Mouse (Mus musculus) myocyte (in vitro differentiated cells): ENCODE data around the gene St5. TPM values are rescaled to one million over a fixed set of nuclear protein-coding genes. Genes with fewer than 3 reads are reported as not detected.

Source experiments
- H3K27me3 ChIP-seq: one replicate; pipeline ENCODE4 v1.6.1; 2011; ENCODE audit not compliant: control insufficient read depth, insufficient read depth, insufficient read length
- H3K36me3 ChIP-seq: one replicate; pipeline ENCODE4 v1.6.1; 2011; ENCODE audit not compliant: control insufficient read depth, insufficient read depth
- H3K4me2 ChIP-seq: one replicate; pipeline ENCODE4 v1.6.1; 2011; ENCODE audit warnings: low read depth, control low read depth
- H3K4me3 ChIP-seq: one replicate; pipeline ENCODE4 v1.5.1; 2011; ENCODE audit warnings: mild to moderate bottlenecking, control low read depth, moderate library complexity
- H3K79me2 ChIP-seq: one replicate; pipeline ENCODE4 v1.6.1; 2011; ENCODE audit not compliant: control insufficient read depth, insufficient read depth
- H3ac ChIP-seq: one replicate; pipeline ENCODE4 v1.6.1; 2011; ENCODE audit not compliant: control insufficient read depth, insufficient read length
- CEBPB ChIP-seq: IDR thresholded peaks from 2 replicates; pipeline ENCODE4 v1.6.1; 2011; ENCODE audit warnings: mild to moderate bottlenecking, moderate library complexity; ENCODE audit not compliant: poor library complexity, insufficient read depth, severe bottlenecking
- E2F4 ChIP-seq: IDR thresholded peaks from one replicate; pipeline ENCODE4 v1.6.1; 2011; ENCODE audit warnings: mild to moderate bottlenecking, control low read depth, moderate library complexity; ENCODE audit not compliant: insufficient read depth
- MAX ChIP-seq: IDR thresholded peaks from one replicate; pipeline ENCODE4 v1.6.1; 2011; ENCODE audit warnings: low read depth, mild to moderate bottlenecking, control low read depth
- MYOD1 ChIP-seq, 3 experiments: IDR thresholded peaks; one replicate each; pipeline ENCODE4 v1.6.1; 2011; ENCODE audit warnings: control low read depth in 2 of 3, low read depth in 2 of 3, mild to moderate bottlenecking in 2 of 3, moderate library complexity in 1 of 3; ENCODE audit not compliant: insufficient read length in 2 of 3, control insufficient read depth in 1 of 3
- MYOG ChIP-seq, 3 experiments: IDR thresholded peaks; one replicate each; pipeline ENCODE4 v1.6.1; 2011; ENCODE audit warnings: control low read depth in 2 of 3, low read depth in 2 of 3, mild to moderate bottlenecking in 2 of 3; ENCODE audit not compliant: insufficient read length in 2 of 3, control insufficient read depth in 1 of 3, insufficient read depth in 1 of 3
- POLR2A ChIP-seq: IDR thresholded peaks from one replicate; pipeline ENCODE4 v1.6.1; 2011; ENCODE audit warnings: low read depth, mild to moderate bottlenecking, control low read depth, moderate library complexity; ENCODE audit not compliant: insufficient read length
- POLR2AphosphoS2 ChIP-seq: IDR thresholded peaks from one replicate; pipeline ENCODE4 v1.6.1; 2011; ENCODE audit warnings: low read depth, control low read depth; ENCODE audit not compliant: insufficient read length
- REST ChIP-seq: IDR thresholded peaks from one replicate; pipeline ENCODE4 v1.6.1; 2011; ENCODE audit warnings: mild to moderate bottlenecking, control low read depth, moderate library complexity; ENCODE audit not compliant: insufficient read depth, insufficient read length
- SRF ChIP-seq: IDR thresholded peaks from one replicate; pipeline ENCODE4 v1.6.1; 2011; ENCODE audit warnings: low read depth; ENCODE audit not compliant: control insufficient read depth, insufficient read length
- TCF12 ChIP-seq: IDR thresholded peaks from one replicate; pipeline ENCODE4 v1.6.1; 2011; ENCODE audit warnings: mild to moderate bottlenecking, control low read depth; ENCODE audit not compliant: poor library complexity, insufficient read depth, severe bottlenecking
- TCF3 ChIP-seq: IDR thresholded peaks from one replicate; pipeline ENCODE4 v1.6.1; 2011; ENCODE audit warnings: low read depth, control low read depth; ENCODE audit not compliant: insufficient read length
- USF1 ChIP-seq: IDR thresholded peaks from one replicate; pipeline ENCODE4 v1.6.1; 2011; ENCODE audit warnings: low read depth, mild to moderate bottlenecking, control low read depth, moderate library complexity
- polyA plus RNA-seq: library from polyadenylated mRNA; unstranded; fragments of >200 nt; fragmentation: generic; extraction: Trizol; gene quantifications from one replicate; pipeline ENCODE4 v1.2.1, GENCODE M21; 2012; ENCODE audit warnings: missing spikeins

The St5 gene
- polyA plus RNA-seq, 1 experiment = 34.1 TPM

- H3K4me2 ChIP-seq = no peak overlapping the region
- no peak overlapping the region for H3K4me3 ChIP-seq
- TF ChIP-seq TCF3 (no peak), MYOD1 (IDR thresholded peaks at IDR 0.05; ENCODE audit: control insufficient read depth in 1 of 3, insufficient read length in 2 of 3, low read depth in 2 of 3) (no peak), SRF (no peak), POLR2AphosphoS2 (no peak), MAX (no peak), CEBPB (no peak), MYOG (IDR thresholded peaks at IDR 0.05; ENCODE audit: control insufficient read depth in 1 of 3, insufficient read depth in 1 of 3, insufficient read length in 2 of 3, low read depth in 2 of 3) (no peak), E2F4 (no peak), POLR2A (no peak), TCF12 (no peak), USF1 (no peak), REST (no peak)
Measured at GRCm38 (mm10) chr7:109620288-109620687, 83.1 kb downstream of the St5 start.

GRCm38 (mm10) chr7:109618721-109619120 lies 84.7 kb downstream of the St5 start:
- H3K4me2 ChIP-seq = peak overlapping the region; percentile 59
- TF ChIP-seq MYOD1 (IDR thresholded peaks at IDR 0.05; ENCODE audit: control insufficient read depth in 1 of 3, insufficient read length in 2 of 3, low read depth in 2 of 3) = no peak
- no peak for TF ChIP-seq MYOG (IDR thresholded peaks at IDR 0.05; ENCODE audit: control insufficient read depth in 1 of 3, insufficient read depth in 1 of 3, insufficient read length in 2 of 3, low read depth in 2 of 3)
- TF ChIP-seq MAX = no peak
- no peak for TF ChIP-seq REST
- TF ChIP-seq SRF = no peak
- no peak for TF ChIP-seq USF1
- no peak for TF ChIP-seq CEBPB
- no peak for TF ChIP-seq E2F4
- no peak for TF ChIP-seq TCF12
- no peak for TF ChIP-seq TCF3
- TF ChIP-seq POLR2A = no peak
- TF ChIP-seq POLR2AphosphoS2 = no peak
- no peaks in the 10 kb centered on the region for H3K27me3 ChIP-seq
- H3K4me3 ChIP-seq = no peak overlapping the region
- H3K79me2 ChIP-seq = peaks cover 88% of the 10 kb centered on the region
- H3ac ChIP-seq = no peak overlapping the region
- H3K36me3 ChIP-seq = no peaks in the 10 kb centered on the region

More at GRCm38 (mm10) chr7:109620288-109620687, 83.1 kb downstream of the St5 start:
- no peaks in the 10 kb centered on the region for H3K27me3 ChIP-seq
- no peak overlapping the region for H3ac ChIP-seq
- H3K79me2 ChIP-seq = peaks cover 91% of the 10 kb centered on the region
- no peaks in the 10 kb centered on the region for H3K36me3 ChIP-seq

DNA sequence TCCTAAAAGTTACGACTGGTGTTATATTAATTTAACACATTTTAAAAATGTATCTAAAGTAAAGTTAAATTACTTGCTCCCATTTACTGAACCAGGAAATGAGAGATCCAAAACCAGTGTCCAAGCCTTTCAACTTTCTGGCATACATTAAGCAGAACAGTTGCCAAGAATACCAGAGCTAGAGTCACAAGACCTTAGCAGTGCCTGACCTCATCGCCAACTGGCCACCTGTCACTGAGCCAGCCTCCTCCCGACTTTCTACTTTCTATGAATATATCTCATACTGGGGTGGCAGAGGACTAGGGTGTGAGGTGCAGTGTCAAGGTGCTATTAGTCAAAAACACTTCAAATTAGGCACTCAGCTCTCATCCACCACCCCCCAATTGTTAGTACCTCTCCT lies 85.6 kb downstream of the St5 start:
- no peak overlapping the region for H3ac ChIP-seq
- peaks cover 82% of the 10 kb centered on the region for H3K79me2 ChIP-seq
- H3K4me3 ChIP-seq = no peak overlapping the region
- no peaks in the 10 kb centered on the region for H3K27me3 ChIP-seq
- TF ChIP-seq POLR2A = no peak
- no peak for TF ChIP-seq POLR2AphosphoS2
- peak; percentile 56 to 96 (median 92) for TF ChIP-seq MYOD1 (IDR thresholded peaks at IDR 0.05; ENCODE audit: control insufficient read depth in 1 of 3, insufficient read length in 2 of 3, low read depth in 2 of 3)
- TF ChIP-seq CEBPB = no peak
- TF ChIP-seq MAX = no peak
- TF ChIP-seq SRF = no peak
- TF ChIP-seq MYOG (IDR thresholded peaks at IDR 0.05; ENCODE audit: control insufficient read depth in 1 of 3, insufficient read depth in 1 of 3, insufficient read length in 2 of 3, low read depth in 2 of 3) = peak in 2 of 3 experiments; percentile 74 to 91
- TF ChIP-seq TCF12 = peak; percentile 64
- H3K4me2 ChIP-seq = peak overlapping the region; percentile 59
- peaks cover 3% of the 10 kb centered on the region for H3K36me3 ChIP-seq

- Histone ChIP-seq H3K27me3 (no peaks in the 10 kb centered on the region), H3K4me2 (no peak overlapping the region), H3K36me3 (peaks cover 14% of the 10 kb centered on the region), H3ac (no peak overlapping the region), H3K4me3 (no peak overlapping the region), H3K79me2 (peaks cover 82% of the 10 kb centered on the region)
- TF ChIP-seq MYOG (IDR thresholded peaks at IDR 0.05; ENCODE audit: control insufficient read depth in 1 of 3, insufficient read depth in 1 of 3, insufficient read length in 2 of 3, low read depth in 2 of 3) = no peak
- TF ChIP-seq POLR2A = no peak
- TF ChIP-seq POLR2AphosphoS2 = no peak
- no peak for TF ChIP-seq MYOD1 (IDR thresholded peaks at IDR 0.05; ENCODE audit: control insufficient read depth in 1 of 3, insufficient read length in 2 of 3, low read depth in 2 of 3)
- no peak for TF ChIP-seq CEBPB
- no peak for TF ChIP-seq TCF12
- TF ChIP-seq TCF3 = no peak
- no peak for TF ChIP-seq MAX
- no peak for TF ChIP-seq USF1
- no peak for TF ChIP-seq E2F4
- TF ChIP-seq SRF = no peak
Measured at GRCm38 (mm10) chr7:109616034-109616979, 87.1 kb downstream of the St5 start.
